Mouse (Mus musculus) kidney, embryonic 14.5 days (tissue): ENCODE data around the gene Mdga1. TPM values are rescaled to one million over a fixed set of nuclear protein-coding genes. Genes with fewer than 3 reads are reported as not detected.
A peak's percentile ranks its signal among the peaks of the same experiment; 100 is the strongest.

ENCODE experiments used
- ATAC-seq: fragments of 200-750 bp; cut with Nextera tagmentation; 2 replicates; pipeline ENCODE4 v1.8.0; 2017; ENCODE audit warnings: moderate number of reproducible peaks, mild to moderate bottlenecking, moderate TSS enrichment, moderate library complexity; ENCODE audit not compliant: low FRiP score, low TSS enrichment
- H3K27ac ChIP-seq: fragments of 300-500 bp; sonication (generic); 2 replicates; pipeline ENCODE4 v1.5.1; 2014; ENCODE audit warnings: low read depth, mild to moderate bottlenecking, low read length, moderate library complexity, mixed read lengths
- H3K27me3 ChIP-seq: fragments of 300-500 bp; sonication (generic); 2 replicates; pipeline ENCODE4 v1.6.1; 2014; ENCODE audit warnings: mild to moderate bottlenecking, low read length; ENCODE audit not compliant: control insufficient read depth, insufficient read depth
- H3K36me3 ChIP-seq: fragments of 300-500 bp; sonication (generic); 2 replicates; pipeline ENCODE4 v1.6.1; 2014; ENCODE audit warnings: low read length, mixed read lengths; ENCODE audit not compliant: control insufficient read depth, insufficient read depth
- H3K4me1 ChIP-seq: fragments of 300-500 bp; sonication (generic); 2 replicates; pipeline ENCODE4 v1.6.1; 2014; ENCODE audit warnings: low read length, mixed read lengths; ENCODE audit not compliant: control insufficient read depth, insufficient read depth
- H3K4me2 ChIP-seq: fragments of 300-500 bp; sonication (generic); replicated peaks from 2 replicates; pipeline ENCODE4 v1.6.1; 2014; ENCODE audit warnings: low read depth, mild to moderate bottlenecking, low read length
- H3K4me3 ChIP-seq: fragments of 300-500 bp; sonication (generic); 2 replicates; pipeline ENCODE4 v1.5.1; 2014; ENCODE audit warnings: mild to moderate bottlenecking, low read length
- H3K9ac ChIP-seq: fragments of 300-500 bp; sonication (generic); 2 replicates; pipeline ENCODE4 v1.6.1; 2014; ENCODE audit warnings: low read depth, mild to moderate bottlenecking, low read length, moderate library complexity
- H3K9me3 ChIP-seq: fragments of 300-500 bp; sonication (generic); 2 replicates; pipeline ENCODE4 v1.6.1; 2016; ENCODE audit warnings: low read length; ENCODE audit not compliant: control insufficient read depth
- WGBS: fragments of 180-500 bp; shearing (Covaris S2); extraction: QIAGEN DNeasy Blood & Tissue Kit; methylation state at CpG from one replicate; pipeline ENCODE4 v1.1.7; 2014; 5-methylcytosine and 5-hydroxymethylcytosine counted together
- polyA plus RNA-seq: library from polyadenylated mRNA; unstranded; fragments of >200 nt; fragmentation: Nextera tagmentation; extraction: Ambion mirVana; gene quantifications from 2 replicates; pipeline ENCODE4 v1.2.1, GENCODE M21; 2014

Gene Mdga1
- polyA plus RNA-seq, 1 experiment from 2014 or later: 1.6 TPM

DNA sequence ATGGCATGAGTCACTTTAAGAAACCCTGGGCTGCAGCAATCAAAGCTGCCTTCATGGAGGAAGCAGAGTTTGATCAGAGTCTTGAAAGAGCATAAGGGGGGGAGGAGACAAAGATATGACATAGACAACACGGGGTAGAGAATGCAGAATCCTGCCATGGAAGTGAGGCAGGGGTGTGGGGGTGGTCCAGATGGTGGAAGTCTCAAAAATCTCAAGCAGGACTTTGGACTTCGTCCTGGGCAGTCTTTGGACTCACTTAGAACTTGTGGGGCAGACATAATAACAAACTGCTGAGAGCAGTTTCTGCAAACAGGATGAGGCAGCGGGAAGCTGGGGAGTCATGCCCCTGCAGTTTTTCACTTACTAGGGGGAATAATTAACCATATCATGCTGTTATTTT is 166.3 kb downstream of the Mdga1 start:
- Histone ChIP-seq H3K4me3 (no peak overlapping the region), H3K27me3 (peaks cover 3% of the 10 kb centered on the region; the same call in 1 of the 2 replicates), H3K4me1 (no peaks in the 10 kb centered on the region), H3K4me2 (no peak overlapping the region), H3K36me3 (no peaks in the 10 kb centered on the region), H3K9me3 (peaks cover 6% of the 10 kb centered on the region), H3K9ac (no peak overlapping the region), H3K27ac (no peak overlapping the region)
- 73% methylated on average over 3 of the region's 3 CpGs for WGBS
- ATAC-seq: no peak

- Histone ChIP-seq H3K36me3 (no peaks in the 10 kb centered on the region), H3K4me1 (no peaks in the 10 kb centered on the region), H3K27ac (no peak overlapping the region), H3K27me3 (peaks cover 3% of the 10 kb centered on the region; the same call in 1 of the 2 replicates), H3K9me3 (peaks cover 6% of the 10 kb centered on the region), H3K4me2 (no peak overlapping the region), H3K4me3 (no peak overlapping the region), H3K9ac (no peak overlapping the region)
- no peak for ATAC-seq
- WGBS: 25% methylated on average over 4 of the region's 4 CpGs
Observed at GRCm38 (mm10) chr17:29801358-29801757, 168.5 kb downstream of the Mdga1 start.

DNA sequence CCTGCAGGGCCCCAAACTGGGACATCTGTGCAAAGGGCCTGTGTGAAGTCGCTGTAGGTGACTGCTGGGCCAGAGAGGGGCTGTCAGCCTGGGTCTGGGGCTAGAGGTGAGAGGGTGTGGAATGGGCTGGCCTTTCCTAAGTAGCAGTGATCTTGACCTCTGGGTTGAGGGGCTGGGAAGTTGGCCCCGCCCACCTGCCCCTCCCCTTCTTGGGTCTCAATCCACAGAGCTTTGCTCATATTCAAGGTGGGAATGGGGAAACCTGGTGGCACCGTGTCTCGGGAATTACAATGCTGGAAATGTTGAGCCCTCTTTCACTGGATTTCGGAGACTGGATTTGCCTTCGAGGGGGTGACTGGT is 169.8 kb downstream of the Mdga1 start:
- H3K9me3 ChIP-seq: no peaks in the 10 kb centered on the region
- WGBS: 49% methylated on average over 6 of the region's 6 CpGs
- H3K9ac ChIP-seq: no peak overlapping the region
- no peaks in the 10 kb centered on the region for H3K36me3 ChIP-seq
- no peak overlapping the region for H3K4me2 ChIP-seq
- no peak overlapping the region for H3K4me3 ChIP-seq
- ATAC-seq: no peak
- H3K4me1 ChIP-seq: peaks cover 5% of the 10 kb centered on the region; the same call in 1 of the 2 replicates
- H3K27ac ChIP-seq: no peak overlapping the region
- H3K27me3 ChIP-seq: peaks cover 3% of the 10 kb centered on the region; the same call in 1 of the 2 replicates

- WGBS: 73% methylated on average over 21 of the region's 21 CpGs
- H3K9ac ChIP-seq: no peak overlapping the region
- no peak for ATAC-seq
Observed at GRCm38 (mm10) chr17:29799398-29800095, 170.3 kb downstream of the Mdga1 start.

DNA sequence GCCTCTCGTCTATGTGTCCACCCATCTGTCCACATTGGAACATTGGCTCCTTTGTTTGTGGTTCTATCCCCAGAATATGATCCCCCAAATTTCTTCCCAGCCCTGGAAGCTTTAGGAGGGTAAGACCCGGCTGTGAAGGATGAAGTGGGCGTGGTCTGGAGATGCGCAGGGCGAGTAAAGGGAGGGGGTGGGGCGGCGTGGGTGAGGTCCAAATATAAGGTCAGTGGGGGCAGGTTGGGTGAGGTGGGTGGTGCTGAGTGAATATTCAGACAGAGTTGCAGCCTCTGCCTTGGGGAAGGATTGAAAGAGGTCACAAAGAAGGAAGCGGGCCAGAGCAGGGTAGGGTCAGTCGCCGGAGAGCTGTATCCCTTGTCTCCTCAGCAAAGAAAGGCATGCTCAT is 171.7 kb downstream of the Mdga1 start:
- H3K9ac ChIP-seq: no peak overlapping the region
- H3K36me3 ChIP-seq: no peaks in the 10 kb centered on the region
- peaks cover 3% of the 10 kb centered on the region; the same call in 1 of the 2 replicates for H3K27me3 ChIP-seq
- H3K4me1 ChIP-seq: peaks cover 8% of the 10 kb centered on the region; the same call in 1 of the 2 replicates
- no peaks in the 10 kb centered on the region for H3K9me3 ChIP-seq
- 38% methylated on average over 10 of the region's 10 CpGs for WGBS
- H3K4me2 ChIP-seq: no peak overlapping the region
- H3K4me3 ChIP-seq: no peak overlapping the region
- no peak overlapping the region for H3K27ac ChIP-seq
- no peak for ATAC-seq

More at GRCm38 (mm10) chr17:29799398-29800095, 170.3 kb downstream of the Mdga1 start:
- H3K27me3 ChIP-seq: peaks cover 3% of the 10 kb centered on the region; the same call in 1 of the 2 replicates
- H3K9me3 ChIP-seq: no peaks in the 10 kb centered on the region
- no peaks in the 10 kb centered on the region for H3K36me3 ChIP-seq
- no peak overlapping the region for H3K4me2 ChIP-seq
- no peak overlapping the region for H3K4me3 ChIP-seq
- H3K27ac ChIP-seq: no peak overlapping the region
- peaks cover 8% of the 10 kb centered on the region; the same call in 1 of the 2 replicates for H3K4me1 ChIP-seq

DNA sequence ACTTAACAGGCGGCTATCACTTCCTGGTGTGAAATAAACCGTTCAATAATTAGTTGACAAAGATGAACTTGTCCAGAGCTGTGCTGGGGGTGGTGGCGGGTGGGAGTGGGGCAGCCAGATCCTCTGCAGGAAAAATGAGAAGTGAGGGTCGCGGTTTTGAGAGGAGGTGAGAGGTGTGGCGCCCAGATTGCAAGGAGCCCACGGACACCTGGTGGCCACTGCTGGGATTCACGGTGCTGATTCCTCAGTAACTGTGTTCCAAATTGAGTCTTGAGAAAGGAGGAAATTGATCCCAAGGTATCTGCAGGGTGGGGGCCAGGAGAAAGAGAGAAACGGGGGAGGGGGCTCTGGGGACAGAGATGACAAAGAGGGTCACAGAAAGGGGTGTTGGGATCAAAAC is 173.1 kb downstream of the Mdga1 start:
- Histone ChIP-seq H3K27me3 (peaks cover 3% of the 10 kb centered on the region; the same call in 1 of the 2 replicates), H3K4me3 (no peak overlapping the region), H3K9me3 (no peaks in the 10 kb centered on the region), H3K4me1 (peaks cover 8% of the 10 kb centered on the region; the same call in 1 of the 2 replicates), H3K9ac (no peak overlapping the region), H3K36me3 (no peaks in the 10 kb centered on the region), H3K27ac (no peak overlapping the region), H3K4me2 (no peak overlapping the region)
- no peak for ATAC-seq
- WGBS: 43% methylated on average over 9 of the region's 9 CpGs

DNA sequence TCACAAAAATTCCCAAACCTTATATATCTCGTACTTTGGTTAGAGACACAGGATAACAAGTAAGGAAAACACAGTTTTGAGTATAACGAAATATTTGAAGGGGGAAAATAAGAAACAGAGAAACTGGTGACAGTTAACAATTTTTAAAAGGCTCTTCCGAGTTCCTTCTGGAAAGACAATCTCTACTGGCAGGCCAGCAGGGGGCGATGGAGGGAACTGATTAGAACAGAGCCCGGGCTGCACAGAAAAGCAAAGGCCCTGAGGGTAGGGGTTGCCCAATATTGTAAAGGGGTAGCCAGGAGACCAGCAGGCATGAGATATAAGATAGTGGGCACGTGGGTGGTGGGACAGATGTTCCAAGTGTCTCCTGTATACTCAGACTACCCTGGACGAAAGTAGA is 173.8 kb downstream of the Mdga1 start:
- Histone ChIP-seq H3K27ac (no peak overlapping the region), H3K4me2 (no peak overlapping the region), H3K36me3 (no peaks in the 10 kb centered on the region), H3K4me3 (no peak overlapping the region), H3K9me3 (no peaks in the 10 kb centered on the region), H3K27me3 (peaks cover 3% of the 10 kb centered on the region; the same call in 1 of the 2 replicates), H3K4me1 (peaks cover 8% of the 10 kb centered on the region; the same call in 1 of the 2 replicates), H3K9ac (no peak overlapping the region)
- peak; percentile 52; the same call in 1 of the 2 replicates for ATAC-seq
- WGBS: 12% methylated on average over 7 of the region's 7 CpGs

DNA sequence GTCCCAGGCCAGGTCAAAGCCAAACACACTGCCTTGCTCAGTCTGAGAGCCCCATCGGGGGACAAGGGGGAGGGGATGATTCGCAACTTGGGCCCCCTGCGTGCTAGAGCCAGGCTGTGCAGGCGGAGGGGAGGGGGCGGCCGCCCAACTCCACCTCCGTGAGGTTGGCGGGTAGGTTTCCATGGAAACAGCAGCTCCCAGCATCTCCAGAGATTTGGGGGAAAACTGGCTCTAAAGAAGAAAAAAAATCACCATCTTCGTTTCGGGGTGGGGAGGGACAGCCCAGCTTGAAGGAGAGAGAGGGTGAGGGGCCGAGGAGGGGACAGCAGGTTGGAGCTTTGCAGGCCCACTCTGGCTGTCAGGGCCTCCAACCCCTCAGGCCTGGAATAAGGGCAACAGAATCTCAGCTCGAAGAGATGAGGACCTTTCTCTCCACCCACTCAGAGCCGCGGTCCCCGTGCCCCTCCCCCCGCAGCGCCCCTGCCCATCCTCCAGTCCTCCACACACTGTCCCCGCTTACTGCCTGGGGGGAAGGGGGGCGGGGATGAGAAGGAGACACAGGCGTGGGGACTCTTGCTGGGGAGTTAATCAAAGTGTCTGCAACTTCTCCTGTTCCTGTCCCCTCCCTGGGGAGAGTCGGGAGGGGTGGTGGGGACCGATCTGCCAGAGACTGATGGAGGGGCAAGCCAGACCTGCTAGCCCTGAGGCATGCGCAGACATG is 174.7 kb downstream of the Mdga1 start:
- peak overlapping the region; percentile 18 for H3K4me3 ChIP-seq
- H3K4me1 ChIP-seq: peaks cover 8% of the 10 kb centered on the region; the same call in 1 of the 2 replicates
- no peaks in the 10 kb centered on the region for H3K27me3 ChIP-seq
- no peak overlapping the region; the same call in 1 of the 2 replicates for H3K9ac ChIP-seq
- ATAC-seq: no peak; the same call in 1 of the 2 replicates
- 6% methylated on average over 19 of the region's 23 CpGs for WGBS
- H3K9me3 ChIP-seq: no peaks in the 10 kb centered on the region
- peak overlapping the region; percentile 40 for H3K4me2 ChIP-seq
- no peak overlapping the region for H3K27ac ChIP-seq
- H3K36me3 ChIP-seq: no peaks in the 10 kb centered on the region
